ENCODE assay signal across 11 mouse cellular contexts in genomic region chr7:63637651-63638050, GRCm38 (mm10).
"Had no signal": no experiment of that assay in that cellular context is flagged by ENCODE, and none has a peak within 500 bp of the region (broad histone marks: within the 10 kb centered on the region; RNA-seq: fewer than 3 reads in every experiment).

No protein-coding gene starts in this region.

- DNase-seq: kidney, adult 18-20 months; kidney, postnatal 10 days; kidney, postnatal 4 days; liver; liver, embryonic 13.5 days; liver, postnatal 0 days; lung, postnatal 14 days; thymus, adult 18-20 months; thymus, postnatal 14 days had no signal

- ATAC-seq: intestine, embryonic 15.5 days; liver, postnatal 0 days; midbrain, embryonic 15.5 days had no signal
